Mouse (Mus musculus) heart, embryonic 10.5 days (tissue): ENCODE data around the gene Rnaset2a. TPM values are rescaled to one million over a fixed set of nuclear protein-coding genes. Genes with fewer than 3 reads are reported as not detected.
"Not testable (repeated sequence)": the region's sequence is repeated elsewhere in the genome, so short reads cannot be mapped to it uniquely, and the experiment has no call there.

Experiments used
- DNase-seq: peaks from one replicate; pipeline ENCODE4 v3.0.0-alpha.2; 2017; ENCODE audit warnings: low spot score
- H3K27ac ChIP-seq: fragments of 300-500 bp; sonication (generic); 2 replicates; pipeline ENCODE4 v1.5.1; 2016; ENCODE audit warnings: mild to moderate bottlenecking
- H3K27me3 ChIP-seq: fragments of 300-500 bp; sonication (generic); 2 replicates; pipeline ENCODE4 v1.6.1; 2016; ENCODE audit warnings: mild to moderate bottlenecking; ENCODE audit not compliant: poor library complexity, insufficient read depth, severe bottlenecking
- H3K36me3 ChIP-seq: fragments of 300-500 bp; sonication (generic); 2 replicates; pipeline ENCODE4 v1.6.1; 2016; ENCODE audit warnings: mild to moderate bottlenecking, moderate library complexity
- H3K4me1 ChIP-seq: fragments of 300-500 bp; sonication (generic); 2 replicates; pipeline ENCODE4 v1.6.1; 2016; ENCODE audit warnings: mild to moderate bottlenecking
- H3K4me3 ChIP-seq: fragments of 300-500 bp; sonication (generic); 2 replicates; pipeline ENCODE4 v1.5.1; 2016; ENCODE audit warnings: mild to moderate bottlenecking, moderate library complexity
- H3K9me3 ChIP-seq: fragments of 300-500 bp; sonication (generic); 2 replicates; pipeline ENCODE4 v1.6.1; 2016; ENCODE audit warnings: mild to moderate bottlenecking, moderate library complexity
- WGBS: fragments of 180-500 bp; shearing (Covaris S2); methylation state at CpG from one replicate; pipeline ENCODE4 v1.1.7; 2016; 5-methylcytosine and 5-hydroxymethylcytosine counted together
- polyA plus RNA-seq: library from polyadenylated mRNA; unstranded; fragments of >200 nt; fragmentation: Nextera tagmentation; extraction: Ambion mirVana; gene quantifications from 2 replicates; pipeline ENCODE4 v1.2.1, GENCODE M21; 2016

Gene Rnaset2a
- polyA plus RNA-seq, 1 experiment from 2014 or later = 25.0 TPM

DNA sequence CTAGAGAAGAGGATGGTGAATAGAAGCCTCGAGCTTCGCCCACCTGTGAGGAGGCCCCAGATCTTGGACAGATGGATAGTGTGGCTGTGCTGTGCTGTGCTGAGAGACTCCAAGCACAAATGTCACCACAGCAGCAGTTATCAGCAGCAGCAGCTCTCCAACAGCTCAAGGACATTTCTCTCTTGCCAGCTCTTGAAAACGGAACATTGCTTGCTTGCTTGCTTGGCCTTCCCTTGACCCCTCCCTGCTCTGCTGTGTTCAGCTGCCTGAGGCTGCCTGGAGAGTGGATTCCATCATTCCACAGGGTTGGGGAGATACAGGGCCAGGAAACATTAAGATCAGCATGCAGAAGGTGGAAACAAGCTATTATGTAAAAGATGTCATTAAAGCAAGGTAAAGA, 24.9 kb downstream of the Rnaset2a start:
- not testable (repeated sequence) for H3K36me3 ChIP-seq, H3K4me3 ChIP-seq, H3K27me3 ChIP-seq, H3K4me1 ChIP-seq, H3K27ac ChIP-seq, H3K9me3 ChIP-seq, DNase-seq
- no CpG with 5 or more reads among the region's 3 CpGs for WGBS

GRCm38 (mm10) chr17:8116928-8117327, 31.0 kb downstream of the Rnaset2a start:
- H3K27ac ChIP-seq, H3K36me3 ChIP-seq, H3K9me3 ChIP-seq, H3K4me1 ChIP-seq, DNase-seq, H3K27me3 ChIP-seq, H3K4me3 ChIP-seq: not testable (repeated sequence)
- no CpG with 5 or more reads among the region's 6 CpGs for WGBS

GRCm38 (mm10) chr17:8116378-8116777, 31.5 kb downstream of the Rnaset2a start:
- H3K36me3 ChIP-seq, H3K27me3 ChIP-seq, H3K4me3 ChIP-seq, H3K9me3 ChIP-seq, H3K27ac ChIP-seq, H3K4me1 ChIP-seq: not testable (repeated sequence)
- WGBS = 79% methylated on average over 6 of the region's 11 CpGs
- peak; percentile 56 for DNase-seq

DNA sequence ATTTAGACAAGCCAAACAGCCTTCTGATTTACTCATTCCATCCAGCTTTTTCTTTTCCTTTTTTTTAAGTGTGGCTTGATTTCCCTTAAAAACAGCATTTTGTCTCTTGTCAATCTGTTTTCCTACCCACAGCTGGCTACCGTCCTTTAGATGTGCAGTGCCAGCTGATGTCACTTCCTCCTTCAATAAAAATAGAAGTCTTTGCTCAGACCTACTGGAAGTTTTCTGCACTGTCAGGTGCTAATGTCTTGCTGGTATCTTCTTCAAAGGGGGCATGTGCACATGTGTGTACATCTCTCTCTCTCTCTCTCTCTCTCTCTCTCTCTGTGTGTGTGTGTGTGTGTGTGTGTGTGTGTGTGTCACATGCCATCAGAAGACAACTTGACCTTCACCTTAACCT, 35.7 kb downstream of the Rnaset2a start:
- H3K27ac ChIP-seq, H3K9me3 ChIP-seq, H3K4me1 ChIP-seq, DNase-seq, H3K36me3 ChIP-seq, H3K4me3 ChIP-seq, H3K27me3 ChIP-seq: not testable (repeated sequence)
- no CpG with 5 or more reads among the region's 1 CpGs for WGBS

DNA sequence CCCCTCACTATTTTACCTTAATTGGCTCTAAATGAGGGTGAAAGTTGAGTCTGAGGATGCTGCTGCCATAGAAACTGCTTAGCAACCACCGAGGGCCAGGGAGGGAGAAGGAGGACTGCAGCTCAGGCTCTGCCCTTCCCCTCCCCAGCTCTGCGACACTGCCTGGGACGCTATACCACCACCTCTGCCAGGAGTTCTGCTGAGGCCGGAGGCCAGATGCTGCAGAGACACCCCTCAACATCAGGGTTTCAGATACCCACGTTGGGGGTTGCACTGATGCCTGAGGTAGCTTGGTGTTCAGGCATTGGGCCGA, 46.6 kb downstream of the Rnaset2a start:
- H3K9me3 ChIP-seq, H3K4me1 ChIP-seq, H3K4me3 ChIP-seq, H3K27ac ChIP-seq, H3K36me3 ChIP-seq, H3K27me3 ChIP-seq, DNase-seq: not testable (repeated sequence)
- WGBS = 50% methylated on average over 3 of the region's 6 CpGs

DNA sequence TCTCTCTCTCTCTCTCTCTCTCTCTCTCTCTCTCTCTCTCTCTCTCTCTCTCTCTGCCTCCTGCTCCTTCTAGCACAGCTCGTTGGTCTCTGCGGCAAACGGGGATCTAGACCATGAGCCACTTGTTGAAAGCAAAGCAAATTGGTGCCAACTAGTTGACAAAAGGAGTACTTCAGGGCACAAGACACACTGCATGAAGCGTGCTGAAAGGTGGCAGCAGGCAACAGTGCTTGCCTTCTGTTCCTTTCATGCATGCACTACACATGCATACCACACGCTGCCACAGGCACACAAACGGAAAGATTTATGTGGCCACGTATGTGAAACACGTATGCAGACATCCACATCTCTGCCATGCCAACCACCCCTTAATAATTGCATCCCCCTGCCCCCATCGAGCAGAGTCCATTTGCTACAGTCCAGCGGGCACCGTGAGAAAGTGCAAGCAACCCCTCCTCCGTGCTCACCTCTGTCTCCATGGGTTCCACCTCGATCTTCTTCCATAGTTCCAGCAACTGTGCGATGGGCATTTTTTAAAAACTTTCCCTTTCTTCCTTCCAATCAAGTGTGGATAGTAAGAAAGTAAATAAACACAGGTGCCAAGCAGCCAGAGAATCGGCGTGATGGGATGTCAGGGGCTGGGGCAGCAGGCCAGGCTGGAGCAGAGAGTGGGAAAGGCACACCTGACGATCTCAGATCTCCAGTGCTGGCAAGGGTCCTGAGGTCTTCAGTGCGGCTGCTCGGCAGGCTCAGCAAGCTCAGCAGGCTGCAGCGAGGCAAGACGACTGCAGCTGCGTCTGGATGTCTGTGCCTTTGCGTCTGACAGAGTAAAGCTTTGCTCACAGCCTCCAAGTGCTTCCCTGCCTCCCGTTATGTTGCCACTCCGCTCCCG, 47.2 kb downstream of the Rnaset2a start:
- not testable (repeated sequence) for H3K27ac ChIP-seq, DNase-seq, H3K4me3 ChIP-seq, H3K36me3 ChIP-seq, H3K4me1 ChIP-seq, H3K9me3 ChIP-seq, H3K27me3 ChIP-seq
- 44% methylated on average over 7 of the region's 26 CpGs for WGBS

GRCm38 (mm10) chr17:8096199-8096598, 51.7 kb downstream of the Rnaset2a start:
- not testable (repeated sequence) for H3K27ac ChIP-seq, H3K36me3 ChIP-seq, H3K4me1 ChIP-seq, H3K9me3 ChIP-seq, H3K27me3 ChIP-seq, DNase-seq, H3K4me3 ChIP-seq
- WGBS = 53% methylated on average over 3 of the region's 5 CpGs

- H3K27ac ChIP-seq, H3K4me1 ChIP-seq, H3K27me3 ChIP-seq, H3K36me3 ChIP-seq, H3K4me3 ChIP-seq, H3K9me3 ChIP-seq, DNase-seq: not testable (repeated sequence)
- 76% methylated on average over 3 of the region's 5 CpGs for WGBS
Observed at GRCm38 (mm10) chr17:8095653-8096052, 52.2 kb downstream of the Rnaset2a start.

- H3K9me3 ChIP-seq, H3K4me3 ChIP-seq, H3K27ac ChIP-seq, H3K4me1 ChIP-seq, DNase-seq, H3K27me3 ChIP-seq, H3K36me3 ChIP-seq: not testable (repeated sequence)
- WGBS = 59% methylated on average over 4 of the region's 18 CpGs
Observed at GRCm38 (mm10) chr17:8092537-8093526, 55.1 kb downstream of the Rnaset2a start.

GRCm38 (mm10) chr17:8091320-8091719, 56.6 kb downstream of the Rnaset2a start:
- not testable (repeated sequence) for H3K36me3 ChIP-seq, H3K27ac ChIP-seq, H3K9me3 ChIP-seq, H3K27me3 ChIP-seq, DNase-seq, H3K4me1 ChIP-seq, H3K4me3 ChIP-seq
- WGBS = 85% methylated on average over 14 of the region's 14 CpGs

GRCm38 (mm10) chr17:8069847-8070246, 78.0 kb downstream of the Rnaset2a start:
- not testable (repeated sequence) for H3K36me3 ChIP-seq, DNase-seq, H3K27me3 ChIP-seq, H3K9me3 ChIP-seq, H3K4me1 ChIP-seq, H3K27ac ChIP-seq, H3K4me3 ChIP-seq
- WGBS = 79% methylated on average over 2 of the region's 2 CpGs
